Mouse (Mus musculus): Measurements from ENCODE around the gene Postn.

- TF ChIP-seq CTCF (IDR thresholded peaks at IDR 0.05 in 2 of 3, conservative IDR thresholded peaks at IDR 0.05 in 1 of 3; ENCODE audit: control insufficient read depth in 1 of 3, insufficient read depth in 1 of 3, low read depth in 2 of 3, low read length in 3 of 3, poor library complexity in 1 of 3, severe bottlenecking in 1 of 3), result no peak
- no peak for TF ChIP-seq POLR2A (IDR thresholded peaks at IDR 0.05; ENCODE audit: control insufficient read depth in 1 of 2, insufficient read depth in 1 of 2, low read depth in 1 of 2, low read length in 2 of 2, poor library complexity in 1 of 2)
- TF ChIP-seq E2F4 (IDR thresholded peaks at IDR 0.05; ENCODE audit: borderline replicate concordance, low read depth, low read length), result no peak
- TF ChIP-seq EP300 (IDR thresholded peaks at IDR 0.05; ENCODE audit: low read depth in 1 of 2, low read length in 2 of 2), result no peak
- no peak for TF ChIP-seq MAZ (IDR thresholded peaks at IDR 0.05; ENCODE audit: low read depth, low read length)
- no peak for TF ChIP-seq MYB (IDR thresholded peaks at IDR 0.05; ENCODE audit: low read depth, low read length)
- TF ChIP-seq POLR2AphosphoS2 (IDR thresholded peaks at IDR 0.05; ENCODE audit: low read length), result no peak
- no peak for TF ChIP-seq ZNF384 (IDR thresholded peaks at IDR 0.05; ENCODE audit: low read depth, low read length)
- TF ChIP-seq ETS1 (IDR thresholded peaks at IDR 0.05; ENCODE audit: low read depth, low read length), result no peak
These were observed 10.1 kb downstream of the Postn start for GRCm38 (mm10) chr3:54371015-54371414.
